In the genomic region with DNA sequence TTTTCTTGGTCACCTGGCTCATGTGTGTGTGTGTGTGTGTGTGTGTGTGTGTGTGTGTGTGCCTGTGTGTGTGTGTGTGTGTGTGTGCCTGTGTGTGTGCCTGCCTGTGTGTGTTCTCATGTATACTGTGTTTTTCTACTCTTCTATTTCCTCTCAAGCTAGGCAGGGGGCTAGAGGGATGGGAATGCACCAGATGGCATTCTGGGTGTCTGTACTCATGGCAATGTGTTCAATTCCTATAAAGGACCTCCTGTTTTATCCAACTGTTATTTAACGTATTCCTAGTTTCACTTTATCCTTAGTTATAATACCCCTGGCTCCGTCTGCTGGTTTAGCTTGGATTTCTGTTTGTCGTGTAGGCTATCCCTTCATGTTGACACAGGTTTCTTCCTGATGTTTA, we compare ENCODE assay signal across 21 mouse cellular contexts.
"Had no signal": no experiment of that assay in that cellular context is flagged by ENCODE, and none has a peak within 500 bp of the region (broad histone marks: within the 10 kb centered on the region; RNA-seq: fewer than 3 reads in every experiment).

No protein-coding gene starts in this region.

- H3K4me3 ChIP-seq: intestine, embryonic 15.5 days; kidney, embryonic 15.5 days; limb, embryonic 10.5 days; limb, embryonic 13.5 days; liver, embryonic 12.5 days; liver, embryonic 15.5 days; lung, embryonic 15.5 days; stomach, embryonic 15.5 days had no signal

- H3K9ac ChIP-seq: intestine, embryonic 15.5 days; kidney, embryonic 15.5 days; limb, embryonic 13.5 days; liver, embryonic 12.5 days; liver, embryonic 15.5 days; lung, embryonic 15.5 days; stomach, embryonic 15.5 days had no signal

- DNase-seq: kidney, adult 11 months; kidney, adult 8-10 months; kidney, postnatal 10 days; kidney, postnatal 36 days; liver; lung, adult 18-20 months; lung, postnatal 14 days; lung, postnatal 4 days; midbrain, embryonic 14.5 days; right cerebral cortex, postnatal 14 days; spleen, adult 18-20 months; thymus, postnatal 25 days had no signal

- H3K27ac ChIP-seq: intestine, embryonic 15.5 days; kidney, embryonic 15.5 days; limb, embryonic 10.5 days; limb, embryonic 13.5 days; liver, embryonic 12.5 days; liver, embryonic 15.5 days; lung, embryonic 15.5 days; stomach, embryonic 15.5 days had no signal

- H3K4me2 ChIP-seq: intestine, embryonic 15.5 days; kidney, embryonic 15.5 days; limb, embryonic 13.5 days; liver, embryonic 12.5 days; liver, embryonic 15.5 days; lung, embryonic 15.5 days; midbrain, embryonic 11.5 days; stomach, embryonic 15.5 days had no signal

- H3K4me1 ChIP-seq: intestine, embryonic 15.5 days; kidney, embryonic 15.5 days; limb, embryonic 10.5 days; limb, embryonic 13.5 days; liver, embryonic 12.5 days; liver, embryonic 15.5 days; lung, embryonic 15.5 days; stomach, embryonic 15.5 days had no signal

- ATAC-seq: intestine, embryonic 15.5 days; liver, embryonic 12.5 days had no signal

- H3K27me3 ChIP-seq: intestine, embryonic 15.5 days; kidney, embryonic 15.5 days; liver, embryonic 12.5 days; liver, embryonic 15.5 days; lung, embryonic 15.5 days; stomach, embryonic 15.5 days had no signal

- H3K9me3 ChIP-seq: intestine, embryonic 15.5 days; kidney, embryonic 15.5 days; limb, embryonic 10.5 days; liver, embryonic 12.5 days; liver, embryonic 15.5 days; lung, embryonic 15.5 days; stomach, embryonic 15.5 days had no signal

- H3K36me3 ChIP-seq: intestine, embryonic 15.5 days; kidney, embryonic 15.5 days; limb, embryonic 10.5 days; limb, embryonic 13.5 days; liver, embryonic 12.5 days; liver, embryonic 15.5 days; lung, embryonic 15.5 days; stomach, embryonic 15.5 days had no signal
